Mouse (Mus musculus): Measurements from ENCODE around the gene Osbpl11.
A peak's percentile ranks its signal among the peaks of the same experiment; 100 is the strongest.
"Not testable (repeated sequence)": the region's sequence is repeated elsewhere in the genome, so short reads cannot be mapped to it uniquely, and the experiment has no call there.

Osbpl11 gene

GRCm38 (mm10) chr16:33178278-33179074 is 6.4 kb upstream of the Osbpl11 start:
- DNase-seq: no peak

DNA sequence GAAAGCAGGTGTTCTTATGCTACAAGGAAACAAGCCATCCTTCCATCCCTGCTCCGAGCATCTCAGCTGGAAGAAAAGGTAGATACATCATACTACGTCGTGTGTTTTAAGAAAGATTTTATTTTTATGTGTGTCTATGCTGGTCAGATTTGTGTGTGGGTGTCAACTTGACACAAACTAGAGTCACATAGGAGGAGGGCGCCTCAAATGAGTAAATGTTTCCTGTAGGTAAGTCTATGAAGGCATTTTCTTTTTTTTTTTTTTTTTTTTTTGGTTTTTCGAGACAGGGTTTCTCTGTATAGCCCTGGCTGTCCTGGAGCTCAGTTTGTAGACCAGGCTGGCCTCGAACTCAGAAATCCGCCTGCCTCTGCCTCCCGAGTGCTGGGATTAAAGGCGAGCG is 5.6 kb upstream of the Osbpl11 start:
- DNase-seq: not testable (repeated sequence)

DNA sequence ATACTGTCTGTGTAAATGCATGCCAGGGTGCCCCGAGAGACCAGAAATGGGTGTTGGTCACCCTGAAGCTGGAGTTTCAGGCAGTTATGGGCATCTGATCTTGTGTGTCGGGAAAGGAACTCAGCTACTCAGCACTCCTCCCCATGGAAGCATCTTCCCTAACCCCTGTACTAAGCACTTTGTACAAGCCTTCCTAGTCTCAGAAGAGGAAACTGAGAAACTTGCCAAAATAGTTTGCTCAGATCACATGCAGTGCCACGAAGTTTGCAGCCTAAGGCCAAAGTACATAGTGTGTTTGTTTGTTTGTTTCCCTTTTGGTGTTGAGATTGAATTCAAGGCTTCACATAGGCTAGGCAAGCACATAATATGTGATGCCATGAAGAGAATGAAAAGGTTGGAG is 5.0 kb upstream of the Osbpl11 start:
- DNase-seq: peak; percentile 62

DNA sequence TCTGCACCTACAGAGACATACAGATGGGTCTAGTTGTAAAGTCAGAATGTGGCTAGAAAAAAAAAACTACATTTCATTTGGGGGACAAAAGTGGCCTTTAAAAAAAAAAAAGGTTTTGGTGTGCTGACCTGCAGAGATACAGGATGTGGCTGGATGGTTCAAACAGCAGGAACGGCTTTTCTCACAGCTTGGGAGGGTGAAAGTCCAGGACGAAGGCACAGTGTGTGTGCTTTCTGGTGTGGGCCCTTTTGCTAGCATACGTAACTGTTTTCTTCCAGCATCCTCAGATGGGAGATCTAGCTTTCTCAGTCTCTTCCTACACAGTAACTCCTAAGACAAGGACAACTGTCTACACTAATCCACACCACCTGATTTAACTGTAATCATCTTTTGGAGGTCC is 4.1 kb upstream of the Osbpl11 start:
- DNase-seq: no peak

DNA sequence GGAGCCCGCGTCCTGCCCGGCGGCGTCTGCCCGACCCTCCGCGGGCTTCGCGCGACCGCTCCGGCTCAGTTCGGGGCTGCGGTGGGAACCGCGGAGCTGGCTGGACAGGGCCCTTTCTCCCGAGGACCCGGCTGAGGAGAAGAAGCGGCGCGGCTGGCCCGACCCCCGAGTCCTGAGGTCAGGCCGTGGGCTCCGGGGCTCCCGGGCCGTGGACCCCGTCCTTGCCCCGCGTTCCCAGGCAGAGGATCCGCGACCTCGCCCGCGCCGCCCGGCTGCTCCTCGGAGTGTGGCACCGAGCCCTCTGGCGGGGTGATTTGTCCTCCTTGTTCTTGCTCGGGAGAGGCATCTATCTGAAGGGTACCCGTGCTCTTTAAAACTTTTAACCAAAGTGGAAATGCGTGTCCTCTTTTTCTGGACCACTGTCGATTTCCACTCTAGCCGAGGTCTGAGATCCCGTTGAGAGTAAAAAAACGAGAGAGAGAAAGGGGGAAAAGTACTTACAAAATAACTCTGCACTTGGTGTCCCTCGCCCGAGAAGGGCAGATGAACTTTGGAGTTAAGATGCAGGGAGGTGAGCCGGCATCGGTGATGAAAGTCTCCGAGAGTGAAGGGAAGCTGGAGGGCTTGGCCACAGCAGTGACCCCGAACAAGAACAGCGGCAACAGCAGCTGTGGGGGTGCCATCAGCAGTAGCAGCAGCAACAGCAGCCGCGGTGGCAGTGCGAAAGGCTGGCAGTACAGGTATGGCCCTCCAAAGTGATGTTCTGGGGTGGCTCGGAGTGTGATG is 583 bp downstream of the Osbpl11 start:
- peak; percentile 42 for DNase-seq

- no peak for DNase-seq
Observed at GRCm38 (mm10) chr16:33186134-33186533, 1.3 kb downstream of the Osbpl11 start.

DNA sequence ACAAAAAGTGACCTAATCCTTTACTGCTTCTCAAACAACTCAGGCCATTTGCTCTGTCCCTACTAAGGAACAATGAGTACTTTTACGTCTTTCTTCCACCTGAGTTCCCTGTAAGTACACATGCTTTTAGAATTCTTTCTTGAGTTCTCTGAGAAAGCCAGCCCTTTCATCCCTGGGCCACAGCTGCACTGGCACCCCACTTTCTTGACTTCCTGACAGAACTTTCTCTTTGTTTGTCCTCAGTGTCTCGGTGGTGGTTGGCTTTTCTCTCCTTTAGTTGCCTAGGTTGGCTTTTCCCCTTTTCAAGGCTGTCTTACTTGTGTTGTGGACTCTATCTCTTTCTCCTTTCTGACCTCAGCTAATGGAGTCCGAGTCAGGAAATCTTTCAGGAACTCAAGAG is 3.2 kb downstream of the Osbpl11 start:
- no peak for DNase-seq

- peak; percentile 80 for DNase-seq
Observed at GRCm38 (mm10) chr16:33191671-33192091, 6.8 kb downstream of the Osbpl11 start.

DNA sequence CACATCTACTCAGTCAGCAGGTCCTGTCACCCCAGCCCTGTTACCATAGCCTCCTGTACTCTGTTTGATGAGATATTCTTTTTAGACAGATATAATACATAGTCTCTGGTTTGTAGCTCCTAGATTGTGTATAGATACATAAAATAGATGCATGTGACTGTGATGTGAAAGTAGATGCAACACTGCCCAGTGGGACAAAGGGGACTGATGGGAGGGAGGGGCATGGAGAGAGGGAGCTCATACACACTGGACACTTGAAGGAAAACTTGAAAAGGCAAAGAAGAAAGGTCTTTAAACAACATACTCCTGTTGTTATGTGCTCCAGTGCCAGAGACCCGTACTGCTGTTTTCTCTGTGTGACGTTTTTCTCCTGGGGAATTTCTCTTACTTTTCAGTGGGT is 7.4 kb downstream of the Osbpl11 start:
- no peak for DNase-seq

GRCm38 (mm10) chr16:33193649-33194048 is 8.8 kb downstream of the Osbpl11 start:
- DNase-seq: no peak

GRCm38 (mm10) chr16:33195686-33196313 is 10.9 kb downstream of the Osbpl11 start:
- no peak for DNase-seq

DNA sequence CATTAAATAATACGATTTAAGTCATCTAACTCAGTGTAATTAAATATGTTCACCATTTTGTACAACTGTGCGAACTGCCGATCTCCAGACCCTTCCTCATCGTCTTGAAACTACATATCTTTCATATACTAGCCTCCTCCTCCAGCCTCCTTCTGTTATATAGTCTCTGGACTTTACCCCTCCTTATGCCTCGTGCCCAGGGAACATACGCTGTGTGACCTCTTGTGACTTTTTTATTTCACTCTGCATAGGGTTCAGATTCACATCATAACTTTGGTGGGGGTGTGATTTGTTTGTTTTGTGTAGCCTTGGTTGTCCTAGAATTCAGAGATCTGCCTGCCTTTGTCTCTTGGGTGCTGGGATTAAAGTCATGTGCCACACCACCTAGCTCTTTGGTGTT is 11.7 kb downstream of the Osbpl11 start:
- DNase-seq: no peak

DNA sequence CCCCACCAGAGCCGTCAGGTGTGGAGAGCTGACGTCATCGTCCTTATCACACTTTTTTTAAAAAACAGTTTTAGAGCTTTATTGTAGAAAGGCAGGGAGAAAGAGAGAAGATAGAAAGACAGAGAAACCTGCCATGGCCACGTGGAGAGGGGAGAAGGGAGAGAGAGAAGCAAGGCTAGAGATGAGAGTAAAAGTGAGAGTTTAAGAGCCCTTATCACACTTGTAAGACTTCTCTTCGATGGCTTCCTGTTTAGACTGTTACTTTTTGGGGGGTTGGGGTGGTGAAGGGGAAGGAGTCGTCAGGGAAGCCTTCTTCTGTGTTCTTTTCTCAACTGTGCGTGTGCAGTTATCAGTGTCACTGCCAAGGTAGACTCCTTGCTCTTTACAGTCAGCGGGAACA is 15.7 kb downstream of the Osbpl11 start:
- no peak for DNase-seq

GRCm38 (mm10) chr16:33210812-33211211 is 25.9 kb downstream of the Osbpl11 start:
- DNase-seq: no peak

GRCm38 (mm10) chr16:33216313-33217003 is 31.6 kb downstream of the Osbpl11 start:
- DNase-seq: no peak

DNA sequence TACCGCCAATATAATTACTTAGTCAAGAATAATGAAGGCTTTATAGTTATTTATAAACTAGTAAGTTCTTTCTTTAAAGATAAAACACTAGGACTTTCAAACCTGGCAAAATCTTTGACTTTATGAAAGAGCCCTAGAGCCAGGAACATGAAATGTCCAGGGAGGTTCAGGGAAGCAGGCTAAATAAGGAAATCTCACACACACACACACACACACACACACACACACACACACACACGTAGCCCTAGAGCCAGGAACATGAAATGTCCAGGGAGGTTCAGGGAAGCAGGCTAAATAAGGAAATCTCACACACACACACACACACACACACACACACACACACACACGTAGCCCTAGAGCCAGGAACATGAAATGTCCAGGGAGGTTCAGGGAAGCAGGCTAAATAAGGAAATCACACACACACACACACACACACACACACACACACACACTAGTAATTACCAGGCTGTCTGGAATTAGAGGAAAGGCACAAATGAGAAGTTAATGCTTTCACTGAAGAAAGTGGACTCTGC is 32.7 kb downstream of the Osbpl11 start:
- not testable (repeated sequence) for DNase-seq

DNA sequence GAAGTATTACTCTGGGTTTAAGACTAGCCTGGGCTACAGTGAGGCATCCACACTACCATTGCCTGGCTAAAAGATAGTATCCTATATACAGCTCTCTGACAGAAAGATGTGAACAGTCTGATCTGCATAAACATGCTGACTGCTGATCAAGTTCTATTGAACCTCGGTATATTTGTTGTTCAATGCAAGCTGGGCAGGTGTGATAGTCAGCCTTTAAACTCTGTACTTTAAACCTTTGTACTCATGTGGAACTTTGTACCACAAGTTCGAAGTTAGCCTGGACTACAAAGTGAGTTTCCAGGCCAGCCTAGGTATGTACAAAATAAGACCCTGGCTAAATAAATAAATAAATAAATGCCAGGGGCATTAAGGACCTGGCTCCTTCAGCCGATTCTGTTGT is 37.6 kb downstream of the Osbpl11 start:
- no peak for DNase-seq

GRCm38 (mm10) chr16:33224381-33224780 is 39.5 kb downstream of the Osbpl11 start:
- DNase-seq: peak; percentile 50

- peak; percentile 37 for DNase-seq
Observed at GRCm38 (mm10) chr16:33234128-33234527, 49.3 kb downstream of the Osbpl11 start.

- no peak for DNase-seq
Observed at GRCm38 (mm10) chr16:33236151-33236550, 51.3 kb downstream of the Osbpl11 start.

GRCm38 (mm10) chr16:33239305-33239704 is 54.4 kb downstream of the Osbpl11 start:
- no peak for DNase-seq

DNA sequence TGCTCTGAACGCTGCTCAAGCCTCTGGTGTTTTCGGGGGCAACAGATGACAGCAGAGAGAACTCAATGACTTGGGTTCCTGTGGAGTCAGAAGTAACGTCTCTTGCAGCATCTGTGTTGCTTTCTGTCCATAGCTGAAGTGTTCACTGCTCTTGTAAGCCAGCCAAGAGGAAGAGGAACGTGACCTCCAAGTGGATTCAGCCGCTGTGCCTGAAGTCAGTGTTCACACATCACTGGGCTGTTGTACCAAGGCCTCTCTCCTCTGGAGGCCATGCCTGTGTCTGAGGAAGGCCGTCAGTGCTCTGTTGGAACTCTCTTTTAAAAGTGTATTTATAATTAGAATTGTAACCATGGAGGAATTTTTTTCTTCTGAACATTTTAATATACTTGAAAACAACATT is 57.2 kb downstream of the Osbpl11 start:
- DNase-seq: peak; percentile 31

Data from kidney, adult 11 months (tissue).